Mouse (Mus musculus): ENCODE measurements around the gene Psmd7.

- TF ChIP-seq CTCF (IDR thresholded peaks at IDR 0.05; ENCODE audit: borderline replicate concordance, control insufficient read depth, extremely low read depth, insufficient read depth, low read length, poor library complexity) (no peak), POLR2A (IDR thresholded peaks at IDR 0.05; ENCODE audit: control insufficient read depth, extremely low read depth, insufficient read depth, low read length, poor library complexity) (no peak)
Observed at GRCm38 (mm10) chr8:107541369-107541768, 46.9 kb downstream of the Psmd7 start.
